Mouse (Mus musculus): Measurements from ENCODE around the gene Cdip1. TPM values are rescaled to one million over a fixed set of nuclear protein-coding genes. Genes with fewer than 3 reads are reported as not detected.

The Cdip1 gene
- total and polyA plus RNA-seq, 2 experiments from 2014 or later: 135 to 147 TPM

DNA sequence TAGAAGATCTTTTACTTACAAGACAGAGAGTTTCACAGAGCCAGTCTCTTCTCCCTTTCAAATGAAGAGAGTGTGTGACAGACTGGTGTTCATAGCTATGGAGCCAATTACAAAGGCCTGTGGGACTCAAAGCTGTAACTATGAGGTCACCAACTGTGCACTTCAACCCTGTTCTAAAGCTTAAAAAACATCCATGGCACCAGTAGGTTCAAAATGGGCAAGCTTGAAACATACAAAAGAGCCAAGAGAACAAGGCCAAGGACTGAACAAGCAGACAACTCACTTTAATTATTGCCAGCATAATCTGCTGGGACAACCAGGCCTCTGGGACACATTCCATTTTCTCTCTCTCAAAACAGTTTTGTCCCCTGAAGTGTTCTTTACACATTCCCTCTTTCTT, 1.9 kb downstream of the Cdip1 start:
- Histone ChIP-seq H3K9ac (replicated peaks; ENCODE audit: low read length) (no peak overlapping the region), H3K4me1 (ENCODE audit: insufficient read depth, low read length) (peaks cover 27% of the 10 kb centered on the region), H3K4me3 (ENCODE audit: low read length) (peak overlapping the region; percentile 79), H3K27ac (no peak overlapping the region), H3K27me3 (ENCODE audit: insufficient read depth, low read length) (no peaks in the 10 kb centered on the region), H3K36me3 (ENCODE audit: insufficient read depth, low read length) (0 out of 2 replicates have a peak, but pooled peaks cover 6% of the 10 kb centered on the region), H3K9me3 (ENCODE audit: low read length) (no peaks in the 10 kb centered on the region), H3K4me2 (ENCODE audit: low read depth, low read length) (peak overlapping the region; percentile 89)
- no peak for ATAC-seq
- no peak for DNase-seq (ENCODE audit: low spot score)
- no peak for TF ChIP-seq CTCF (IDR thresholded peaks at IDR 0.05; ENCODE audit: low read depth)

DNA sequence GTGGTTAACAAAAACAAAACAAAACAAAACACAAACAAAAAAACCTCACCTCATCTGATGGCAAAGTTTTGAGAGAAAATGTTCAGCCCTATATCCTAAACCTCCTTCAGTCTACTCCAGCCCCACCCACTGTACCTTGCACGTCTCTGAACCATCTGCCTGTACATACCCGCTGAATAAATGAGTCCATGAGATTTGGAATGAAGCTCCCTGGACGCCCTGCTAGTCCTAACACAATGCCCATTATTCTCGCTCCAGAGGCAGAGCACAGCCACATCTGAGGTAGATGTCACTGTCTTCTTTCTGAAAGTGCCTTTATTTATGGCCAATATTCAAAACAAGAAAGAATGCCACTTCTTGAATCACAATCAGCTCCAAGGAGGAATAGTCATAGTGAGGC, 4.4 kb downstream of the Cdip1 start:
- no peak overlapping the region for H3K4me3 ChIP-seq (ENCODE audit: low read length)
- H3K9ac ChIP-seq (replicated peaks; ENCODE audit: low read length): no peak overlapping the region
- DNase-seq (ENCODE audit: low spot score) (no peak), ATAC-seq (no peak)
- H3K27me3 ChIP-seq (ENCODE audit: insufficient read depth, low read length): no peaks in the 10 kb centered on the region
- WGBS: 16% methylated on average over 4 of the region's 4 CpGs
- H3K4me1 ChIP-seq (ENCODE audit: insufficient read depth, low read length): peaks cover 27% of the 10 kb centered on the region
- H3K36me3 ChIP-seq (ENCODE audit: insufficient read depth, low read length): 0 out of 2 replicates have a peak, but pooled peaks cover 6% of the 10 kb centered on the region
- H3K4me2 ChIP-seq (ENCODE audit: low read depth, low read length): no peak overlapping the region
- no peaks in the 10 kb centered on the region for H3K9me3 ChIP-seq (ENCODE audit: low read length)
- TF ChIP-seq CTCF (IDR thresholded peaks at IDR 0.05; ENCODE audit: low read depth): no peak
- H3K27ac ChIP-seq: no peak overlapping the region

DNA sequence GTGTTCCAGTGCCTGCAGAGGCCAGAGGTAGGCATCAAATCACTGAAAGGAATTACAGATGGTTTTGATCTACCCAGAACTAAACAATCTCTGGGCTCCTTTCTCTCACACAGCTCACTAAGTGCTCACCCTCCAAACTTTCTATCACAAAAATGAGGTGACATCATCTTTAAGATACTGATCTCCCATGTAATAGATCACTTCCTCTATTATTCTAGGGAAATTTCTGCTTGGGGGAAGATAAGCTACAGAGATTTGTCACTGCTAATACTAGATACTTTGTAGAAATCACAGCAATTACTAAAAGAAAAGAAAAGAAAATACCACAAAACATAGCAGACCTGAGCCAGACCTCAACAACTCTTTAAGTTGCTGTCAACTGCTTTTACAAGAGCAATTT, 7.6 kb downstream of the Cdip1 start:
- no peak overlapping the region for H3K27ac ChIP-seq
- no peak for ATAC-seq
- 0 out of 2 replicates have a peak, but pooled peaks cover 6% of the 10 kb centered on the region for H3K36me3 ChIP-seq (ENCODE audit: insufficient read depth, low read length)
- no peak overlapping the region for H3K4me2 ChIP-seq (ENCODE audit: low read depth, low read length)
- H3K4me1 ChIP-seq (ENCODE audit: insufficient read depth, low read length): peaks cover 13% of the 10 kb centered on the region
- no peaks in the 10 kb centered on the region for H3K9me3 ChIP-seq (ENCODE audit: low read length)
- H3K9ac ChIP-seq (replicated peaks; ENCODE audit: low read length): no peak overlapping the region
- no peak for DNase-seq (ENCODE audit: low spot score)
- H3K27me3 ChIP-seq (ENCODE audit: insufficient read depth, low read length): no peaks in the 10 kb centered on the region
- no peak overlapping the region for H3K4me3 ChIP-seq (ENCODE audit: low read length)
- no peak for TF ChIP-seq CTCF (IDR thresholded peaks at IDR 0.05; ENCODE audit: low read depth)

DNA sequence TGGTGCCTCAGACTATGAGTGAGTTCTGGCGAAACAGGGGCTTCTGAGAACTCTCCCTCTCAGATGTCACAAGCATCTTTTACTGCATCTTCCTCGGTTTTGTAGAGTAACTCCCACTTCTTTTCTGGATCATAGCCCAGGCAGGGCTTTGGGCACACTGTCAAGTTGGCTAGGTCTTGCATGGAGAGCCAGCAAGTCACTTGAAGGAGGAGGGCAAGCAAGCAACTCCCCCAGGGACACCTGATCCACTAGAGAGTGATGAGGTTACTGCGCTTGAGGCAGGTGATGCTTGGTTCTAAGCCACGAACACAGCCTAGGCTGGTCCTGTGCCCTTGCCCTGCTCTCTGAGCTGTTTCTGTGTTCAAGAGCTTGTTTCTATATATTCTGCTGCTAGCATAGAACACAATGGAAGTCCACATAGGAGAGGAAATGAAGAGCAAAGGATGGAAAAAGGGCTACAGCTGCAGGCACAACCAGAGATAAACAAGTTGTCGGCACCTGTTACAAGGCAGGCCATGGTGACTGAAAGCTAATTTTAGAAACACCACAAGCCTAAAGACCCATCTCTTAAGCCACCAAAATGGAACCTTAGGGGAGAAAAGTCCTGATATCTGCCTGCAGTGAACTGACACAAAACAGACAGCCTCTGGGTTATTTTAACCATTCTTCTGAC, 8.4 kb downstream of the Cdip1 start:
- Histone ChIP-seq H3K27me3 (ENCODE audit: insufficient read depth, low read length) (no peaks in the 10 kb centered on the region), H3K4me3 (ENCODE audit: low read length) (no peak overlapping the region), H3K9ac (replicated peaks; ENCODE audit: low read length) (no peak overlapping the region), H3K4me2 (ENCODE audit: low read depth, low read length) (no peak overlapping the region), H3K9me3 (ENCODE audit: low read length) (no peaks in the 10 kb centered on the region), H3K27ac (peak overlapping the region; percentile 4; the same call in 1 of the 2 replicates), H3K4me1 (ENCODE audit: insufficient read depth, low read length) (peaks cover 7% of the 10 kb centered on the region; the same call in 1 of the 2 replicates), H3K36me3 (ENCODE audit: insufficient read depth, low read length) (0 out of 2 replicates have a peak, but pooled peaks cover 6% of the 10 kb centered on the region)
- no peak for TF ChIP-seq CTCF (IDR thresholded peaks at IDR 0.05; ENCODE audit: low read depth)
- 47% methylated on average over 5 of the region's 5 CpGs for WGBS
- DNase-seq (ENCODE audit: low spot score): peak; percentile 78
- ATAC-seq: no peak

DNA sequence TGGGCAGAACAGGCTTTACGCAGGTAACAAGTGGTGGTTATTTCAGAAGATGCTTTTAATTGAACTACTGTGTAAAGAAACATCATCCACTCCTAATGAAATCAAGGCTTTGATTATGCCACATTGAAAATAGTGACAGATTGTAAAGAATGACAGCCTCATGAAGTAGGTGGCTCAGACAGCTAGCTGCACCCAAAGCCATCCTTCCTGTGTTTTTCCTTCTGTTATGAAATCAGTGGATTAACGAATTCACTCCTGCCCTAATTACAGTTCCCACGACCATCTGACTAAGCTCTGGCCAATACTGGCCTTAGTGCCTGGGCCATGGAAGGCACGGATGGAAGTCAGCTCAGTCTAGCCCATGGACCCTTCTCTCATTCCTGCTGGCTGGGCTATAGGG, 11.2 kb downstream of the Cdip1 start:
- Histone ChIP-seq H3K27ac (no peak overlapping the region), H3K27me3 (ENCODE audit: insufficient read depth, low read length) (no peaks in the 10 kb centered on the region), H3K9ac (replicated peaks; ENCODE audit: low read length) (no peak overlapping the region), H3K4me3 (ENCODE audit: low read length) (no peak overlapping the region), H3K36me3 (ENCODE audit: insufficient read depth, low read length) (0 out of 2 replicates have a peak, but pooled peaks cover 6% of the 10 kb centered on the region), H3K4me1 (ENCODE audit: insufficient read depth, low read length) (no peaks in the 10 kb centered on the region), H3K9me3 (ENCODE audit: low read length) (no peaks in the 10 kb centered on the region), H3K4me2 (ENCODE audit: low read depth, low read length) (no peak overlapping the region)
- no peak for DNase-seq (ENCODE audit: low spot score)
- TF ChIP-seq CTCF (IDR thresholded peaks at IDR 0.05; ENCODE audit: low read depth): no peak
- no peak for ATAC-seq
- WGBS: 88% methylated on average over 4 of the region's 4 CpGs

DNA sequence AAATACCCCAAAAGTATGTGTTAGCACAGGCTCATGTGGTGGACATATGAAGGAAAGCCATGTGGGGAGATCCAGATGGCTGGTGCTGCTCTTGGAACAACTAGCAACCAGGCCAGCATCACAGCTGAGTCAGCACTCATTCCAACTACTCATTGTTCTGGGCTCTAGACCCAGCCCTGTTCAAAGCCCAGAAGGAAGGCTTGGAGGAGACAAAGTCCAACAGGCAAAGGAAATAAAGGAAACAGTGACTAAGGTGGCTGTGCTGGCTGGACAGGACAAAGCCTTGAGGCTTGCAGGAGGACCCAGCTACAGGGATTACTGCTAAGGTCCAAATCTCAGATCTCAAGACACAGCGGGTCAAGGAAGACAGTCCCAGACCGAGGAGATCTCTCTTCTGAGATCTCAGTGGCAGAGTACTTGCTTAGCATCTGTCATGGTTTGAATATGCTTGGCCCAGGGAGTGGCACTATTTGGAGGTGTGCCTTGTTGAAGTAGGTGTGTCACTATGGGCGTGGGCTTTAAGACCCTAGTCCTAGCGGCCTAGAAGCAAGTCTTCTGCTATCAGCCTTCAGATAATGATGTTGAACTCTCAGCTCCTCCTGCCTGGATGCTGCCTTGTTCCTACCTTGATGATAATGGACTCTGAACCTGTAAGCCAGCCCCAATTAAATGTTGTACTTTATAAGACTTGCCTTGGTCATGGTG, 12.0 kb downstream of the Cdip1 start:
- ATAC-seq: no peak
- DNase-seq (ENCODE audit: low spot score): no peak
- 96% methylated on average over 4 of the region's 4 CpGs for WGBS
- H3K4me2 ChIP-seq (ENCODE audit: low read depth, low read length): no peak overlapping the region
- no peaks in the 10 kb centered on the region for H3K9me3 ChIP-seq (ENCODE audit: low read length)
- no peak overlapping the region for H3K27ac ChIP-seq
- H3K27me3 ChIP-seq (ENCODE audit: insufficient read depth, low read length): no peaks in the 10 kb centered on the region
- 0 out of 2 replicates have a peak, but pooled peaks cover 5% of the 10 kb centered on the region for H3K4me1 ChIP-seq (ENCODE audit: insufficient read depth, low read length)
- H3K36me3 ChIP-seq (ENCODE audit: insufficient read depth, low read length): no peaks in the 10 kb centered on the region
- TF ChIP-seq CTCF (IDR thresholded peaks at IDR 0.05; ENCODE audit: low read depth): no peak
- H3K9ac ChIP-seq (replicated peaks; ENCODE audit: low read length): no peak overlapping the region
- no peak overlapping the region for H3K4me3 ChIP-seq (ENCODE audit: low read length)

Data from hindbrain, postnatal 0 days (tissue).